Mouse (Mus musculus) intestine, postnatal 0 days (tissue): ENCODE measurements at regions not wholly inside any gene's neighbourhood (a gene's known extent, or its start where the extent isn't known, plus 50 kb on each side); places are given as distances from the start of the nearest gene placed in this dataset.
A peak's percentile ranks its signal among the peaks of the same experiment; 100 is the strongest.

Source experiments
- ATAC-seq: fragments of 200-750 bp; cut with Nextera tagmentation; 2 replicates; pipeline ENCODE4 v1.8.0; 2017; ENCODE audit warnings: mild to moderate bottlenecking, moderate TSS enrichment, moderate library complexity
- H3K27ac ChIP-seq: fragments of 300-500 bp; sonication (generic); 2 replicates; pipeline ENCODE4 v1.5.1; 2014; ENCODE audit warnings: mild to moderate bottlenecking, low read depth, low read length, moderate library complexity
- H3K27me3 ChIP-seq: fragments of 300-500 bp; sonication (generic); replicated peaks from 2 replicates; pipeline ENCODE4 v1.6.1; 2014; ENCODE audit warnings: low read length, mixed read lengths; ENCODE audit not compliant: control insufficient read depth, insufficient read depth
- H3K36me3 ChIP-seq: fragments of 300-500 bp; sonication (generic); 2 replicates; pipeline ENCODE4 v1.6.1; 2014; ENCODE audit warnings: mild to moderate bottlenecking, moderate library complexity; ENCODE audit not compliant: control insufficient read depth, insufficient read depth
- H3K4me1 ChIP-seq: fragments of 300-500 bp; sonication (generic); replicated peaks from 2 replicates; pipeline ENCODE4 v1.6.1; 2014; ENCODE audit warnings: antibody characterized with exemption, low read length, mixed read lengths; ENCODE audit not compliant: control insufficient read depth, insufficient read depth
- H3K4me2 ChIP-seq: fragments of 300-500 bp; sonication (generic); replicated peaks from 2 replicates; pipeline ENCODE4 v1.6.1; 2014; ENCODE audit warnings: low read depth, mild to moderate bottlenecking, moderate library complexity
- H3K4me3 ChIP-seq: fragments of 300-500 bp; sonication (generic); 2 replicates; pipeline ENCODE4 v1.5.1; 2014; ENCODE audit warnings: low read depth, low read length
- H3K9ac ChIP-seq: fragments of 300-500 bp; sonication (generic); 2 replicates; pipeline ENCODE4 v1.6.1; 2014; ENCODE audit warnings: mild to moderate bottlenecking, low read depth, low read length
- H3K9me3 ChIP-seq: fragments of 300-500 bp; sonication (generic); 2 replicates; pipeline ENCODE4 v1.6.1; 2016; ENCODE audit warnings: mixed run types; ENCODE audit not compliant: control insufficient read depth
- CTCF ChIP-seq: sonication (generic); IDR thresholded peaks from 2 replicates; pipeline ENCODE4 v1.5.1; 2016; ENCODE audit warnings: low read depth, mild to moderate bottlenecking, control low read depth, antibody characterized with exemption, moderate library complexity
- WGBS: fragments of 180-500 bp; shearing (Covaris S2); extraction: QIAGEN DNeasy Blood & Tissue Kit; methylation state at CpG from one replicate; pipeline ENCODE4 v1.1.7; 2014; 5-methylcytosine and 5-hydroxymethylcytosine counted together

DNA sequence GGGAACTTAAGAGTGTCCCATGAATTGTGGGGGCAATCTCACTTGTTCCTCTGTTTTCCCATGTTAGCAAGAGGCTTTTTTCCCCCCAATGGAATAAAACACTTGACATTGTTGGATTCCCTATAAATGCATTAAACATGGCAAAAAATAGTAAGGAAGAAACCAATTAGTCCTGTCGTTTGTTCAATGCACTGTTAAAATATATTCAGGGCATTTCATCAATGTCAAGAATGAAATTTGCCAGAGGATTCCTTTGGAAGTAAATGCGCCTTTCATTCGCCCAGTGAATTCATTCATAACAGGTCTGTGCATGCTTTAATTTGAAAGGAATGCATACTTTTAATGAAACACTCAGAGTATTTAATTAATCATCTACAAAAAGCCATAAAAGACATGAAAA lies 172.5 kb upstream of the Hmga2 start:
- no peaks in the 10 kb centered on the region for H3K36me3 ChIP-seq
- H3K4me1 ChIP-seq, result no peaks in the 10 kb centered on the region
- ATAC-seq, result no peak
- no peak overlapping the region for H3K9ac ChIP-seq
- no peak overlapping the region for H3K4me2 ChIP-seq
- no peak for TF ChIP-seq CTCF
- H3K27ac ChIP-seq, result no peak overlapping the region
- WGBS, result 74% methylated on average over 3 of the region's 3 CpGs
- no peak overlapping the region for H3K4me3 ChIP-seq
- H3K9me3 ChIP-seq, result no peaks in the 10 kb centered on the region
- H3K27me3 ChIP-seq, result no peaks in the 10 kb centered on the region

DNA sequence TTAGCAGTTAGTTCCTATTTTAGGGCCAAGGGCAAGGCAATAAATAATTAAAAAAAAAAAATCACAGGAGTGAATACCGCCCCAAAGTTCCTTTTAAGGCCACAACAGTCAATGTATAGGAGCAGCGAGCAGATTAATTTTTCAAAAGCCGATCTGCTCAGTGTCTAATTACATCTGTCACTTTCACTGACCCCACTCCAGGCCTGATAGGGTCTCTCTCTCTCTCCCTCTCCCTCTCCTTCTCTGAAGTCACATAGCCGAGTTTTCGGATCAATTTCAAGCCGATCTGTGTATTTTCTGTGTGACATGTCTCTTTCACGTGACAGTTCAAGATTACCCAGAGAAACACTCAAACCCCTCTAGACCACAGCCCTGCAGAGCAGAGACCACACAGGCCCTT lies 171.8 kb upstream of the Hmga2 start:
- H3K4me3 ChIP-seq, result no peak overlapping the region
- no peak for TF ChIP-seq CTCF
- H3K4me2 ChIP-seq, result no peak overlapping the region
- no peaks in the 10 kb centered on the region for H3K4me1 ChIP-seq
- H3K9me3 ChIP-seq, result no peaks in the 10 kb centered on the region
- H3K9ac ChIP-seq, result no peak overlapping the region
- WGBS, result 67% methylated on average over 7 of the region's 7 CpGs
- no peaks in the 10 kb centered on the region for H3K36me3 ChIP-seq
- no peaks in the 10 kb centered on the region for H3K27me3 ChIP-seq
- ATAC-seq, result no peak
- H3K27ac ChIP-seq, result no peak overlapping the region

DNA sequence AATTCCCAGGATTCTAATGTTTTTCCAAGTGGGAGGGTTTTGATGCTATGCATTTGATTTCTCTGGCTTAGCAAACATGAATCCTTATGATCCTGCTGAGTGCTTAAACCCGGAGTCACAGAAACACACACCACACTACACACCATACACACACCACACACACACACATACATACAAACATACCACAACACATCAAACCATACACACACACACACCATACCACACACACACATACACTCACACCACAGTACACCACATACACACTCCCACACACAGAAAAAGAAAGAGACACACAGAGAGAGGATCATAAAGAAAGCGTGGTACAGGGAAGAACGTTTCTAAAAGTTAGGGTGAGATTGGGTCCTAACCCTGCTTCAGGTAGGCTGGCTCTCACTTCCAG lies 171.1 kb upstream of the Hmga2 start:
- no peak overlapping the region for H3K27ac ChIP-seq
- no peak for ATAC-seq
- H3K4me3 ChIP-seq, result no peak overlapping the region
- 45% methylated on average over 3 of the region's 3 CpGs for WGBS
- H3K36me3 ChIP-seq, result no peaks in the 10 kb centered on the region
- H3K4me2 ChIP-seq, result peak overlapping the region; percentile 30; the same call in 1 of the 2 replicates
- no peaks in the 10 kb centered on the region for H3K9me3 ChIP-seq
- no peak overlapping the region for H3K9ac ChIP-seq
- H3K4me1 ChIP-seq, result no peaks in the 10 kb centered on the region
- no peaks in the 10 kb centered on the region for H3K27me3 ChIP-seq
- no peak for TF ChIP-seq CTCF

DNA sequence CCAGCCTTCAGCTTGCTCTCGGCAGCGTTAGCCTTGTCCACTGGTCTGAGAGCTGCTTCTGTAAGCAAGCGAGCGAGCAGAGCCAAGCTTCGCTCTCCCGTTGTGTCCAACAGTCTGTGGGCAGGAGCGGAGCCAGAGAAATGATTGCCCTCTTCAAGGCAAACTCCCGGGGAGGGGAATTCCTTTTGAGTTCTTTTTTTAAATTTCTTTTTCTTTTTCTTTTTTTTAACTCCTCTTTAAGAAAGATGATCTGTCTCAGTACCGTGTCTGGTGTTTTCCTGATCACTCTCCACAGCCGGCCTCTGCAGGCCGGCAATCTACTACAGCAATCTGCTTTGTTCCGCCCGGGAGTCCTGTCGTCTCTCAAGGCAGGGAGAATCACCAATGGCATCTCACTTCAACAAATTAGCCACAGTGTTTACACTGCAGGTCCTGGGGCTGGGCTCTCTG lies 170.6 kb upstream of the Hmga2 start:
- Histone ChIP-seq H3K36me3 (no peaks in the 10 kb centered on the region), H3K4me3 (no peak overlapping the region), H3K27ac (no peak overlapping the region), H3K9ac (no peak overlapping the region), H3K27me3 (no peaks in the 10 kb centered on the region), H3K4me1 (no peaks in the 10 kb centered on the region), H3K9me3 (no peaks in the 10 kb centered on the region), H3K4me2 (peak overlapping the region; percentile 30; the same call in 1 of the 2 replicates)
- no peak for ATAC-seq
- 16% methylated on average over 14 of the region's 14 CpGs for WGBS
- no peak for TF ChIP-seq CTCF

DNA sequence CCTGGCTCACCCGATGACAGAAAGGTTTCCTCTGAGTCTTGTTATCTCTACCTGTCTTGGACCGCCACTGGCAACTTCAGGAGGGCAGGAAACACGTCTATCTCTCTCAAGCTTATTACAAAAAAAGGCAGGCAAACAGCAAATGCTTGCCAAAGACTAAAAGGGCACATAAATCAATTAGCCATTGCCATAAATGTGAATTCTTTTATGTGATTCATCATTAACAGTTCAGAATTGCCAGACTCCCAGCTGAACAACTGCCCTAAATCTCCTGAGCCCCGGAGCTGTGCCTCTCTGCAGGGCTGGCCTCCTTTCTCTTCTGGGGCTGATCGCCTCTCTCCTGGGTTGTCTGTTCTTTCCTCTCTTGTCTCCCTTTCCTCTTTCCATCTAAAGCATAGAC lies 164.6 kb upstream of the Hmga2 start:
- Histone ChIP-seq H3K27ac (no peak overlapping the region), H3K27me3 (no peaks in the 10 kb centered on the region), H3K9ac (no peak overlapping the region), H3K4me3 (no peak overlapping the region), H3K36me3 (no peaks in the 10 kb centered on the region), H3K9me3 (no peaks in the 10 kb centered on the region), H3K4me1 (no peaks in the 10 kb centered on the region), H3K4me2 (no peak overlapping the region)
- TF ChIP-seq CTCF, result no peak
- no peak for ATAC-seq
- 29% methylated on average over 5 of the region's 5 CpGs for WGBS

DNA sequence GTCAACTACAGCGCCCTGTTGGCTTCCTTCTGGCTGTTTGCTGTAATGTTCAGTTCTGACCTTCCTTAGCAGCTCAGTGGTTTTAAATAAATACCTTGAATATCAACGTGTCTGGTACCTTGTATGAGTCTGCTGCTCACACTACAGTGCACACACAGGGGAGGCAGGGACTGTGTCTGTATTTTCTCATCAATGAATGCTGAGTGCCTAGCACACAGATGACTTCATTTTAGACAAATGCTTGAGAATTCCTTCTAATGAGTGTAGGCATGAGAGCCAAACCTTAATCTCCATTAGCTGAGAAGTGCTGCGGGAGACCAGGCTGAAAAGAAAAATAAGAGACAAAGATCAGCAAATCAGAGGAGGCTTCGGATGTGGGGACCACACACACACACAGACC lies 162.0 kb upstream of the Hmga2 start:
- Histone ChIP-seq H3K27ac (no peak overlapping the region), H3K4me2 (no peak overlapping the region), H3K9me3 (no peaks in the 10 kb centered on the region), H3K4me3 (no peak overlapping the region), H3K4me1 (no peaks in the 10 kb centered on the region), H3K36me3 (no peaks in the 10 kb centered on the region), H3K9ac (no peak overlapping the region), H3K27me3 (no peaks in the 10 kb centered on the region)
- 62% methylated on average over 4 of the region's 4 CpGs for WGBS
- ATAC-seq, result no peak
- TF ChIP-seq CTCF, result no peak
